ENCODE assay signal across 13 mouse cellular contexts in the genomic region with DNA sequence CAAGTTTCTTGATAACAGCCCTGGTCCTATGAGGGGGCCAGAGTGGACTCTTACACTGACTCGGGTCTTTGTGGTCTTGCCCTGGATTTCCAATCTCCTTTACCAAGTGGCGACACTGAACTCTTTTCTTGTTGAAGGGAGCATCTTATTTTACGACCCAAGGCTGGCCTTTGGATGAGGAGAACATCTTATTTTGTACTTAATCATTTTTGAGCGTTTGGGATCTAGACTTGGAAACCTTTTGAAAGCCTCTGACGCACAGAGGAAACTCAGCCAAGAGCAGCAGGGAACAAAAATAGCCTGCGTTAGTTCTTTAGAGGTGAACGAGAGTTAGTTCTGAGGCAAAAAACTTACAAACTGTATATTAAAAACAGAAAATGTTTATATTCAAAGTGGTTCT. TPM values are rescaled to one million over a fixed set of nuclear protein-coding genes. Genes with fewer than 3 reads are reported as not detected.
DNase-seq lines count a peak whose midpoint lies in the region; ATAC-seq lines count a peak whose summit lies in the region.
"Had no signal": no experiment of that assay in that cellular context is flagged by ENCODE, and none has a peak within 500 bp of the region (broad histone marks: within the 10 kb centered on the region; RNA-seq: fewer than 3 reads in every experiment).

No protein-coding gene starts in this region.

- no peak overlapping the region for H3K9ac ChIP-seq in hindbrain, embryonic 14.5 days
- H3K9ac ChIP-seq: midbrain, embryonic 12.5 days; neural tube, embryonic 13.5 days had no signal

- H3K9me3 ChIP-seq in hindbrain, embryonic 14.5 days (ENCODE audit: control insufficient read depth, low read length): no peaks in the 10 kb centered on the region
- H3K9me3 ChIP-seq: midbrain, embryonic 12.5 days; neural tube, embryonic 13.5 days had no signal

- H3K4me1 ChIP-seq in hindbrain, embryonic 14.5 days (replicated peaks; ENCODE audit: control insufficient read depth, insufficient read depth, low read length): no peaks in the 10 kb centered on the region; the same call in 1 of the 2 replicates

- peaks cover 3% of the 10 kb centered on the region; the same call in 1 of the 2 replicates for H3K27me3 ChIP-seq in hindbrain, embryonic 14.5 days (ENCODE audit: control insufficient read depth, insufficient read depth, low read length)

- ATAC-seq in hindbrain, embryonic 14.5 days (ENCODE audit: low FRiP score): no peak

- no peak overlapping the region for H3K27ac ChIP-seq in hindbrain, embryonic 14.5 days
- H3K27ac ChIP-seq: midbrain, embryonic 12.5 days; neural tube, embryonic 13.5 days had no signal

- WGBS in hindbrain, embryonic 14.5 days: 90% methylated on average over 7 of the region's 7 CpGs

- no peak overlapping the region for H3K4me3 ChIP-seq in hindbrain, embryonic 14.5 days (replicated peaks; ENCODE audit: low read length)
- H3K4me3 ChIP-seq: midbrain, embryonic 12.5 days; neural tube, embryonic 13.5 days had no signal

- H3K4me2 ChIP-seq in hindbrain, embryonic 14.5 days (replicated peaks): no peak overlapping the region
- H3K4me2 ChIP-seq: midbrain, embryonic 12.5 days; neural tube, embryonic 13.5 days had no signal

- no peaks in the 10 kb centered on the region for H3K36me3 ChIP-seq in hindbrain, embryonic 14.5 days (replicated peaks; ENCODE audit: control insufficient read depth, insufficient read depth)
- H3K36me3 ChIP-seq: midbrain, embryonic 12.5 days; neural tube, embryonic 13.5 days had no signal

- DNase-seq in adrenal gland, postnatal 10 days: peak; percentile 22
- DNase-seq in adrenal gland, postnatal 4 days (ENCODE audit: low spot score in 2 of 2): no peak
- peak; percentile 63 for DNase-seq in urinary bladder, postnatal 14 days (ENCODE audit: low spot score)
- no peak for DNase-seq in urinary bladder, adult 2 months (ENCODE audit: low spot score)
- DNase-seq in kidney, adult 8-10 months: peak; percentile 25 to 29
- DNase-seq in testis, postnatal 14 days (ENCODE audit: low spot score): peak; percentile 9
- no peak for DNase-seq in natural killer cell, adult 2 months (ENCODE audit: low spot score in 2 of 2)
- no peak for DNase-seq in hindbrain, embryonic 14.5 days (ENCODE audit: low spot score)
- DNase-seq: right cerebral cortex, postnatal 4 days; thymus, postnatal 4 days had no signal

RNA-seq across cellular contexts. Expression of a gene that starts 4.5 kb away (rescaled TPM):
- 10 to 100 TPM; 11.7 to 12.6 TPM for total RNA-seq in adrenal gland, postnatal 10 days (2021)
- 10 to 100 TPM; 11.9 to 13.7 TPM for total RNA-seq in adrenal gland, postnatal 4 days (2021)
- polyA plus RNA-seq in urinary bladder, adult 2 months (2012; rRNA removed): 16.8 and 19.2 TPM in 2 replicates
- polyA plus RNA-seq in hindbrain, embryonic 14.5 days (2014; fragmentation: Nextera tagmentation; extraction: Ambion mirVana): 6.4 and 6.7 TPM in 2 replicates

RNA-seq across cellular contexts. Expression of a gene that starts 46.8 kb away (rescaled TPM):
- not detected for total RNA-seq in adrenal gland, postnatal 10 days (2021)
- not detected for total RNA-seq in adrenal gland, postnatal 4 days (2021)
- not detected in 2 replicates for polyA plus RNA-seq in urinary bladder, adult 2 months (2012; rRNA removed)
- not detected in 2 replicates for polyA plus RNA-seq in hindbrain, embryonic 14.5 days (2014; fragmentation: Nextera tagmentation; extraction: Ambion mirVana)
- polyA plus RNA-seq: liver, embryonic 16.5 days; midbrain, embryonic 12.5 days; neural tube, embryonic 13.5 days had no signal

Comparison
In these comparisons a context has a peak if more than half of its experiments do, and no peak if none do; other contexts are left out.
1. DNase-seq: peak in adrenal gland, postnatal 10 days (single experiment), urinary bladder, postnatal 14 days (single experiment), kidney, adult 8-10 months (2 of 2) and testis, postnatal 14 days (single experiment); none in adrenal gland, postnatal 4 days (0 of 2), urinary bladder, adult 2 months (single experiment), natural killer cell, adult 2 months (0 of 2) and hindbrain, embryonic 14.5 days (single experiment).